Comparison of ENCODE assay signal across 8 mouse cellular contexts in genomic region chr11:32225222-32226104, GRCm38 (mm10). TPM values are rescaled to one million over a fixed set of nuclear protein-coding genes. Genes with fewer than 3 reads are reported as not detected.
DNase-seq lines count a peak whose midpoint lies in the region; ATAC-seq and TF ChIP-seq lines count a peak whose summit lies in the region.

No protein-coding gene starts in this region.

- intact Hi-C loops in left cerebral cortex, postnatal 36 days (cut with DNase I), result no loop called here

- no peak for ATAC-seq in hindbrain, embryonic 13.5 days (ENCODE audit: low FRiP score)
- ATAC-seq in stomach, embryonic 16.5 days (ENCODE audit: insufficient read depth, low FRiP score), result no peak

- peak overlapping the region; percentile 35; the same call in 1 of the 2 replicates for H3K9ac ChIP-seq in hindbrain, embryonic 13.5 days
- H3K9ac ChIP-seq in stomach, embryonic 16.5 days (ENCODE audit: low read length), result peak overlapping the region; percentile 55

- no peak for TF ChIP-seq CTCF in lung, adult 2 months (IDR thresholded peaks at IDR 0.05; ENCODE audit: insufficient read depth, low read length)

- TF ChIP-seq POLR2A in lung, adult 2 months (IDR thresholded peaks at IDR 0.05; ENCODE audit: borderline replicate concordance, extremely low read depth, low read depth, low read length), result no peak

- H3K9me3 ChIP-seq in hindbrain, embryonic 13.5 days, result no peaks in the 10 kb centered on the region
- H3K9me3 ChIP-seq in stomach, embryonic 16.5 days (replicated peaks; ENCODE audit: control insufficient read depth, low read length), result no peaks in the 10 kb centered on the region

- H3K4me3 ChIP-seq in hindbrain, embryonic 13.5 days, result no peak overlapping the region
- no peak overlapping the region for H3K4me3 ChIP-seq in lung, adult 2 months (replicated peaks; ENCODE audit: extremely low read depth, low read depth, low read length)
- H3K4me3 ChIP-seq in stomach, embryonic 16.5 days (replicated peaks; ENCODE audit: low read length), result no peak overlapping the region

- peak overlapping the region; percentile 73; the same call in 1 of the 2 replicates for H3K4me2 ChIP-seq in hindbrain, embryonic 13.5 days
- H3K4me2 ChIP-seq in stomach, embryonic 16.5 days (ENCODE audit: low read depth, low read length), result no peak overlapping the region; the same call in none of the 2 replicates

- 69% methylated on average over 7 of the region's 7 CpGs for WGBS in hindbrain, embryonic 13.5 days
- 30% methylated on average over 7 of the region's 7 CpGs for WGBS in lung, adult 2 months
- 44% methylated on average over 7 of the region's 7 CpGs for WGBS in stomach, embryonic 16.5 days

- H3K4me1 ChIP-seq in hindbrain, embryonic 13.5 days (replicated peaks), result peaks cover 67% of the 10 kb centered on the region
- H3K4me1 ChIP-seq in lung, adult 2 months (ENCODE audit: control insufficient read depth, insufficient read depth, low read length), result peaks cover 38% of the 10 kb centered on the region
- H3K4me1 ChIP-seq in stomach, embryonic 16.5 days (ENCODE audit: control insufficient read depth, insufficient read depth, low read length), result peaks cover 46% of the 10 kb centered on the region

- peaks cover 19% of the 10 kb centered on the region for H3K36me3 ChIP-seq in hindbrain, embryonic 13.5 days
- H3K36me3 ChIP-seq in stomach, embryonic 16.5 days (ENCODE audit: control insufficient read depth, insufficient read depth, low read length), result peaks cover 5% of the 10 kb centered on the region; the same call in 1 of the 2 replicates

- H3K27me3 ChIP-seq in hindbrain, embryonic 13.5 days, result peaks cover 45% of the 10 kb centered on the region
- no peaks in the 10 kb centered on the region for H3K27me3 ChIP-seq in stomach, embryonic 16.5 days (ENCODE audit: control insufficient read depth, insufficient read depth, low read length)

- peak; percentile 55 for DNase-seq in adrenal gland, postnatal 14 days
- DNase-seq in adrenal gland, postnatal 4 days (ENCODE audit: low spot score in 2 of 2), result no peak
- DNase-seq in urinary bladder, postnatal 25 days (ENCODE audit: low spot score), result peak; percentile 35
- no peak for DNase-seq in urinary bladder, adult 2 months (ENCODE audit: low spot score)
- DNase-seq in lung, adult 2 months, result peak; percentile 52
- no peak for DNase-seq in left cerebral cortex, postnatal 36 days (ENCODE audit: low spot score in 2 of 2)

- peak overlapping the region; percentile 78 for H3K27ac ChIP-seq in hindbrain, embryonic 13.5 days
- peak overlapping the region; percentile 95 for H3K27ac ChIP-seq in stomach, embryonic 16.5 days (ENCODE audit: low read length)

RNA-seq across cellular contexts. Expression of gene Mpg, which starts 0.8 kb away (rescaled TPM):
- total RNA-seq in adrenal gland, postnatal 14 days (2021), result 15.3 and 21.3 TPM in 2 replicates
- 10 to 100 TPM; 38.5 to 40.6 TPM for total RNA-seq in adrenal gland, postnatal 4 days (2021)
- polyA plus RNA-seq in urinary bladder, adult 2 months (2012; rRNA removed), result 12.8 and 14.6 TPM in 2 replicates
- polyA plus RNA-seq in hindbrain, embryonic 13.5 days (2015; fragmentation: Nextera tagmentation; extraction: Ambion mirVana), result 35.6 and 38.7 TPM in 2 replicates
- polyA plus RNA-seq in lung, adult 2 months (2012; rRNA removed), result 9.8 and 12.4 TPM in 2 replicates
- 32.6 and 33.8 TPM in 2 replicates for polyA plus RNA-seq in stomach, embryonic 16.5 days (2015; fragmentation: Nextera tagmentation; extraction: Ambion mirVana)
- total RNA-seq in left cerebral cortex, postnatal 36 days (2021), result 10 to 100 TPM; 19.9 to 20.1 TPM

RNA-seq across cellular contexts. Expression of gene Rhbdf1, which starts 3.4 kb away (rescaled TPM):
- total RNA-seq in adrenal gland, postnatal 14 days (2021), result 22.4 and 24.3 TPM in 2 replicates
- total RNA-seq in adrenal gland, postnatal 4 days (2021), result 10 to 100 TPM; 43.7 to 47.5 TPM
- 74.1 and 87.8 TPM in 2 replicates for polyA plus RNA-seq in urinary bladder, adult 2 months (2012; rRNA removed)
- 21.0 and 24.1 TPM in 2 replicates for polyA plus RNA-seq in hindbrain, embryonic 13.5 days (2015; fragmentation: Nextera tagmentation; extraction: Ambion mirVana)
- 183 and 195 TPM in 2 replicates for polyA plus RNA-seq in lung, adult 2 months (2012; rRNA removed)
- 57.4 and 67.7 TPM in 2 replicates for polyA plus RNA-seq in stomach, embryonic 16.5 days (2015; fragmentation: Nextera tagmentation; extraction: Ambion mirVana)
- total RNA-seq in left cerebral cortex, postnatal 36 days (2021), result 10 to 100 TPM in 1 of 2 experiments, 1 to 10 TPM in 1; 9.6 to 14.9 TPM

RNA-seq across cellular contexts. Expression of gene Snrnp25, which starts 20.2 kb away (rescaled TPM):
- total RNA-seq in adrenal gland, postnatal 14 days (2021), result 19.7 and 20.8 TPM in 2 replicates
- 10 to 100 TPM; 19.5 to 20.2 TPM for total RNA-seq in adrenal gland, postnatal 4 days (2021)
- polyA plus RNA-seq in urinary bladder, adult 2 months (2012; rRNA removed), result 28.4 and 31.5 TPM in 2 replicates
- 43.7 and 46.9 TPM in 2 replicates for polyA plus RNA-seq in hindbrain, embryonic 13.5 days (2015; fragmentation: Nextera tagmentation; extraction: Ambion mirVana)
- 12.5 and 16.5 TPM in 2 replicates for polyA plus RNA-seq in lung, adult 2 months (2012; rRNA removed)
- 44.9 and 47.5 TPM in 2 replicates for polyA plus RNA-seq in stomach, embryonic 16.5 days (2015; fragmentation: Nextera tagmentation; extraction: Ambion mirVana)
- total RNA-seq in left cerebral cortex, postnatal 36 days (2021), result 10 to 100 TPM; 22.3 to 22.8 TPM

RNA-seq across cellular contexts. Expression of gene Il9r, which starts 25.4 kb away (rescaled TPM):
- total RNA-seq in adrenal gland, postnatal 14 days (2021), result 0.41 and 0.53 TPM in 2 replicates
- under 1 TPM; 0.17 to 0.40 TPM for total RNA-seq in adrenal gland, postnatal 4 days (2021)
- polyA plus RNA-seq in urinary bladder, adult 2 months (2012; rRNA removed), result 0.23 and 0.24 TPM in 2 replicates
- not detected in 2 replicates for polyA plus RNA-seq in hindbrain, embryonic 13.5 days (2015; fragmentation: Nextera tagmentation; extraction: Ambion mirVana)
- polyA plus RNA-seq in lung, adult 2 months (2012; rRNA removed), result 1.4 and 2.3 TPM in 2 replicates
- polyA plus RNA-seq in stomach, embryonic 16.5 days (2015; fragmentation: Nextera tagmentation; extraction: Ambion mirVana), result 0.07 and 0.09 TPM in 2 replicates
- not detected for total RNA-seq in left cerebral cortex, postnatal 36 days (2021)

RNA-seq across cellular contexts. Expression of gene Nprl3, which starts 42.0 kb away (rescaled TPM):
- total RNA-seq in adrenal gland, postnatal 14 days (2021), result 45.3 and 54.8 TPM in 2 replicates
- total RNA-seq in adrenal gland, postnatal 4 days (2021), result 10 to 100 TPM; 73.7 to 77.3 TPM
- 61.1 and 70.4 TPM in 2 replicates for polyA plus RNA-seq in urinary bladder, adult 2 months (2012; rRNA removed)
- polyA plus RNA-seq in hindbrain, embryonic 13.5 days (2015; fragmentation: Nextera tagmentation; extraction: Ambion mirVana), result 43.5 and 51.8 TPM in 2 replicates
- 77.9 and 85.7 TPM in 2 replicates for polyA plus RNA-seq in lung, adult 2 months (2012; rRNA removed)
- polyA plus RNA-seq in stomach, embryonic 16.5 days (2015; fragmentation: Nextera tagmentation; extraction: Ambion mirVana), result 36.8 and 37.6 TPM in 2 replicates
- total RNA-seq in left cerebral cortex, postnatal 36 days (2021), result 10 to 100 TPM; 42.1 to 59.7 TPM

Comparison
In these comparisons a context has a peak if more than half of its experiments do, and no peak if none do; other contexts are left out.
1. DNase-seq: peak in adrenal gland, postnatal 14 days (single experiment), urinary bladder, postnatal 25 days (single experiment) and lung, adult 2 months (single experiment); none in adrenal gland, postnatal 4 days (0 of 2), urinary bladder, adult 2 months (single experiment) and left cerebral cortex, postnatal 36 days (0 of 2).